Mouse (Mus musculus): ENCODE data around the gene Col23a1.
"Not testable (repeated sequence)": the region's sequence is repeated elsewhere in the genome, so short reads cannot be mapped to it uniquely, and the experiment has no call there.

Gene Col23a1

DNA sequence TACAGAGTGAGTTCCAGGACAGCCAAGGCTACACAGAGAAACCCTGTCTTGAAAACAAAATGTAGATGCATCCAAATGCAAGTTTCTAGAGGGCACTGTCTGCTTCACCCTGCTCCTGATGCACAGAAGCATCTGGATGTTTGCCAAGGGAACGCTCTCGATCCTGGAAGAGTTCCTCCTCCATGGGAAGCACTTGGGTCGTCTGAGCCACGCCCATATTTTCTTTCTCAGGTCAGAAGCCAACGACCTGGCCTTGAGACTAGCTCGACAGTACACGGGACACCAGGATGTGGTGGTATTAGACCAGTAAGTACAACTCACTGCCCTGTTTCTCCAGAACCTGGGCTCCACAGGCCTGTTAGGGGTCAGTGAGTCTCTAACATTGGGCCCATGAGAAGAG is 301.4 kb downstream of the Col23a1 start:
- DNase-seq (ENCODE audit: low spot score in 2 of 2), result no peak

DNA sequence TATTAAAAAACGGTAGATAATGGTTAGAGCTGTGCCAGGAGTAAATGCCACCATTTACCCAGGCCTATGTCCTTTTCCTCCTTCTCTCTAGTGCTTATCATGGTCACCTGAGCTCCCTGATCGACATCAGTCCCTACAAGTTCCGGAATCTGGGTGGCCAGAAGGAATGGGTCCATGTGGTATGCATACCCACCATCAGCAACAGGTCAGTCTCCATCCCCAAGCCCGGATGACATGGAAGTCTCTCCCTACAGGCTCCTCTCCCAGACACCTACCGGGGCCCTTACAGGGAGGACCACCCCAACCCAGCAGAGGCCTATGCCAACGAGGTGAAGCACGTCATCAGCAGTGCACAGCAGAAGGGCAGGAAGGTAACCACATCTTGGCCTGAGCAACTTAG is 302.2 kb downstream of the Col23a1 start:
- DNase-seq (ENCODE audit: low spot score in 2 of 2), result no peak

- no peak for DNase-seq (ENCODE audit: low spot score in 2 of 2)
Observed at GRCm38 (mm10) chr11:51593368-51593767, 303.6 kb downstream of the Col23a1 start.

DNA sequence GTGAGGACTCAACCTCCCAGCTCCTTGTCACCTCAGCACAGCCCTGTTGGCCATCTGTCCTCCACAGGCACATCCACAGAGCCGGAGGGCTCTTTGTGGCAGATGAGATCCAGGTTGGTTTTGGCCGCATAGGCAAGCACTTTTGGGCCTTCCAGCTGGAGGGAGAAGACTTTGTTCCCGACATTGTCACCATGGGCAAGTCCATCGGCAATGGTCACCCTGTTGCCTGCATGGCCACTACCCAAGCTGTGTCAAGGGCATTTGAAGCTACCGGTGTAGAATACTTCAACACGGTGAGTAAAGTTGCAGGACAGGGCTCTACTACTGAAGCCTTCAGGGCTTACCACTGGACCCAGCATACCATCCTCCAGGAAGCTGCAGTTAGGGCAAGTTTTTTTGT is 304.1 kb downstream of the Col23a1 start:
- DNase-seq (ENCODE audit: low spot score in 2 of 2), result no peak

DNA sequence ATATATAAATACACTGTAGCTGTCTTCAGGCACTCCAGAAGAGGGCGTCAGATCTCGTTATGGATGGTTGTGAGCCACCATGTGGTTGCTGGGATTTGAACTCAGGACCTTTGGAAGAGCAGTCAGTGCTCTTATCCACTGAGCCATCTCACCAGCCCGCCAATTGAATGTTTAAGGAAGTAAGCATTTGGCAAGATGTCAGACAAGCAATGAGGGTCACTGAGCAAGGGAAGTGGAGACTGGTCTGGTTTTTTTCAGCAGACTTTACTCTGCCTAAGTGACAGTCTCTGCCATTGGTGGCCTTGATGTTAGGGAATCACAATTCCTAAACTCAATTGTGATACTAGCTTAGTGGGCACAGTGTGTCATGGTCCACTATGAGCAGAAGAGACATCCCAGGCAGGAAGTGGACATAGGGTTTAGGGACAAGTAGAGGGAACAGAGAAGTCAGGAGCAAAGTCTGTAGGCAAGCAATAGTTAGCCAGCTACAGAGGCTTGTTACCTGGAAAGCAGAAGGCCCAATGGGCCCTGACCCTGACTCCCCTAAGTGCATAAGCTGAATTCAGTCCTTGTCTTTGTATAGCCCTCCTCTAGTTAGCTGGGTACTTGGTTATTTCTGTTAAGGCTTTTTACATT is 305.1 kb downstream of the Col23a1 start:
- no peak for DNase-seq (ENCODE audit: low spot score in 2 of 2)

DNA sequence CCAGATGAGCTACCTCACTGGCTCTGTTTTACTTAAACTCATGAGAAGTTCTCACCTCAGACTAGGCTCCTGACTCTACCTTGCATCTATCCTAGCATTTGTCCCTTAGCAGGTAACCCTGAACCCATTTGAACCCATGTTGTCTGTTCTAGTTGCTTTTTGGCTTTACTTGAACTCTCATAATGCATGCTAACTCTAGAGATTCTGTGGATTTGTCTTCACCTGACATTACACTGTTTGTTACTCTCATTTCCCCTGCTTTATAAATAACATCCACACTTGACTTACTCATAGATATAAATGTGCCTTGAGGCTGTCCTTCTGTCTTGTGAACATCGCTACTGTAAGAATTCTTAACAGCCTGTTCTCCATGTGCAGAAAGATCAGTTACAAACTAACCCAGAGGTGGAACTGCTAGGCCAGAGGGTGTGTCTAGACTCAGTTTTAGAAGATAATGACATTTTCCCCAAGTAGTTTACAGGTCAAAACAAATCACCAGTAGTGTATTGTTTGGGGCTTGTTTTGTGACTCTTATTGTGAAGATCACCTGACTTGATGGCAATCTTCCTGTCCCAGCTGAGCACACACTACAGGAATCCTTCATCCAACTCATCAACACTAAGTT is 305.9 kb downstream of the Col23a1 start:
- DNase-seq (ENCODE audit: low spot score in 2 of 2), result no peak

DNA sequence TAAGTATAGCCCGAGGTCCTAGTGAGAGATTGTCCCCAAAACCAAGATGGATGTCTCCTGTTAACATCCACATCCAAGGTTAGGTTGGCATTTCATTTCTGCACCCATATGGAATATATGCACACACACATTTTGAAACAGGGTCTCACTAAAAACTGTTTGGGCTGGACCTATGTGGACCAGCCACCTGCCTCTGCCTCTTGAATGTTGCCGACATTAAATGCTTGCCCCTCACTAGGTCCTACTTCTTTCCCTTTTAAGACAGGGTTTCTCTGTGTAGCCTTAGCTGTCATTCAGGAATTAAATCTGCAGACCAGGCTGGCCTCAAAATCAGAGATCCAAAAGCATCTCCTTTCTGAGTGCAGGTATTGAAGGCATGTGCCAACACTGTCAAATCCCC is 307.8 kb downstream of the Col23a1 start:
- DNase-seq (ENCODE audit: low spot score in 2 of 2), result no peak

DNA sequence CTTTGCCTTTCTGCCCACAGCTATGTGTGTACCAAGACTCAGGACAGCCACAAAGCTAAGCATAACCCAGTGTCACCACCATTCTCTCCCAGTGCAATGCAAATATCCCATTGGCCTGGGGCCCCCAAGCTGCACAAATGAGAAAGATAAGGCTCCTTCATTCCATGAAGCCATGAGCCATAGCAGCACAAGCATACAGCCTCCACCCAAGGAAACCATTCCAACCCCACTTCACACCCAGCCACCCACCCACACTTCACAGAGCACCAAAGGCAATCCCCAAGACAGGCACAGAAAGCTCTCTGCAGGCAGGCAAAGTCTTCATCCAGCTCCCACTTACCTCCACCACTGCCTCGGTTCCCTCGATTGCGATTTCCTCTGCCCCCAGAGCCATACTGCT is 312.5 kb downstream of the Col23a1 start:
- no peak for DNase-seq (ENCODE audit: low spot score in 2 of 2)

- peak; percentile 89 to 90 for DNase-seq (ENCODE audit: low spot score in 2 of 2)
Observed at GRCm38 (mm10) chr11:51605602-51606446, 316.1 kb downstream of the Col23a1 start.

DNA sequence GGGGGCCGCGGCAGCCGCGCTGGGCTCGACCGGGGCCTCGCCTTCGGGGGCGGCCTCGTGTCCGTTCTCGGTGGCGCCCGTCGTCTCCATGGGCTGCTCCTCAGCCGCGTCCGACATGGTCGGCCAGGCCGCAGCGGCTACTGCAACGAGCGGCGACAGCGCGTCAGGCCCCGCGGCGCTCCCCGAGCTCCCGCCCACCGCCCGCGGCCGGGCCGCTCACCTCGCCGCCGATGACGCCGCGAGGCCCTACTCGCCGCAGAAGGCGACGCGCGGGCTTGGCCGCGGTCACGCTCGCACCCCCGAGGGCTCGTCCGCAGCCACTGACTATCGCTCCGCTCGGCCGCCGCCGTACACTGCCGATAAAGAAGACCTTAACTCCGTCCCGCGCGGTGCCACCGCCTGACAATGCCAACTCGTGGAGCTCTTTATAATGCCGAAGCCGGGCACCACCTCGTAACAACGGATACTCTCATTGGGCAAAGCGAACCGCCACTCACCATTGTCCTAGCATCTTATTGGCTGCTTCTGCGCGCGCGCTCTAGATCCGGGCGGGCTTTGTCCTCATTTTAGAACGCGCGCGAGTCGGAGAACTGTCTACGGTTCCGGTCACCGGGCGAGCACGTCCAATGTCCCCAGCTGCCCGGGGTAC is 316.9 kb downstream of the Col23a1 start, which contains the start of gene Hnrnpab:
Gene Hnrnpab, minus strand, starts transcription at position 401 of the 649 bp plus-strand sequence.
- peak; percentile 98 to 99 for DNase-seq (ENCODE audit: low spot score in 2 of 2)

GRCm38 (mm10) chr11:51607096-51607738 is 317.5 kb downstream of the Col23a1 start:
- DNase-seq (ENCODE audit: low spot score in 2 of 2), result no peak

- no peak for DNase-seq (ENCODE audit: low spot score in 2 of 2)
Observed at GRCm38 (mm10) chr11:51609266-51609909, 319.7 kb downstream of the Col23a1 start.

DNA sequence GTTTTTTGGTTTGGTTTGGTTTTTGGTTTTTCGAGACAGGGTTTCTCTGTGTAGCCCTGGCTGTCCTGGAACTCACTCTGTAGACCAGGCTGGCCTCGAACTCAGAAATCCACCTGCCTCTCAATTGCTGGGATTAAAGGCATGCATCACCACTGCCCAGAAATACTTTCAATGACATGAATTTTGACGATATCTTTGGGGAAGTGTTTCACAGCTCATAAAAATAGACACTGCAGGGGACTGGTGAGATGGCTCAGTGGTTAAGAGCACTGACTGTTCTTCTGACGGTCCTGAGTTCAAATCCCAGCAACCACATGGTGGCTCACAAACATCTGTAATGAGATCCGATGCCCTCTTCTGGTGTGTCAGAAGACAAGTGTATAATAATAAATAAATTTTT is 320.2 kb downstream of the Col23a1 start:
- DNase-seq (ENCODE audit: low spot score in 2 of 2), result not testable (repeated sequence)

GRCm38 (mm10) chr11:51614256-51614655 is 324.5 kb downstream of the Col23a1 start:
- no peak for DNase-seq (ENCODE audit: low spot score in 2 of 2)

GRCm38 (mm10) chr11:51615129-51615528 is 325.4 kb downstream of the Col23a1 start:
- DNase-seq (ENCODE audit: low spot score in 2 of 2), result peak in 1 of 2 experiments; percentile 39

DNA sequence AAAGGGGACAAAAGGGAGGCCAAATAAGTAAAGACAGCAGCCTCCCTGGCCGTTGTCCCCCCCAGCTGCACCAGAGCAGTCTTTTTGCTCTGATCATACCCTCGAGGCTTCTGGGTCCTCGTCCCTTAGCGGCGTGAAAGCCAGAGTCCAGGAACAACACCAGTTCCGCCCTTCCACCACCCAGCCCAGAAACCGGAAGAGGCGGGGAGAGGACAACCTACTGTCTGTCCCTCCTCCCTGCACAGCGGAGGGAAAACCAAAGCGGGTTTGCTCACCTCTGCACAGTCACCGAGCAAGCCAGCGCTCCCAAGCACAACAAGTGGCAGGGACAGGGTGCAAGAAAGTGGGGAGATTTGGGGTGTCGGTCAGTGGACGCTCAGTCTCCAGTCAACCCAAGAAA is 325.9 kb downstream of the Col23a1 start:
- DNase-seq (ENCODE audit: low spot score in 2 of 2), result peak; percentile 77 to 78

- DNase-seq (ENCODE audit: low spot score in 2 of 2), result not testable (repeated sequence)
Observed at GRCm38 (mm10) chr11:51616113-51616512, 326.4 kb downstream of the Col23a1 start.

DNA sequence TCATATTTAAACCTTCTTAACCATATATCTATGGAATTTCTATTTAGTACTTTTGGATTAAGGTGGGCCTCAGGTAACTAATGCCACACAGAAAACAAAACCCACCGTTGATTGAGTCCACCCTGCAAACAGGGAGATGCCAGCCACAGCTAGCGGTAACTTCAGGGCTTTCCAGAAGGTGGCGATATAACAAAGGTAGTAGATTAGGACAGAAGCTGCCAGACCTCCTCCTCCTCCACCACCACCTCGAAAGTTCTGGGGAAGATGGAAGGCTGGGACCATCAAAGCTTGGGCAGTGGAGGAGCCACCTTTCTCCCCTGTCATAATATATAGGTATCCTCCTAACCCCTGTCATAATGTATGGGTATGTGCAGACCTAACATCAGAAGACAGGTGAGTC is 328.0 kb downstream of the Col23a1 start:
- peak; percentile 60 to 72 for DNase-seq (ENCODE audit: low spot score in 2 of 2)

DNA sequence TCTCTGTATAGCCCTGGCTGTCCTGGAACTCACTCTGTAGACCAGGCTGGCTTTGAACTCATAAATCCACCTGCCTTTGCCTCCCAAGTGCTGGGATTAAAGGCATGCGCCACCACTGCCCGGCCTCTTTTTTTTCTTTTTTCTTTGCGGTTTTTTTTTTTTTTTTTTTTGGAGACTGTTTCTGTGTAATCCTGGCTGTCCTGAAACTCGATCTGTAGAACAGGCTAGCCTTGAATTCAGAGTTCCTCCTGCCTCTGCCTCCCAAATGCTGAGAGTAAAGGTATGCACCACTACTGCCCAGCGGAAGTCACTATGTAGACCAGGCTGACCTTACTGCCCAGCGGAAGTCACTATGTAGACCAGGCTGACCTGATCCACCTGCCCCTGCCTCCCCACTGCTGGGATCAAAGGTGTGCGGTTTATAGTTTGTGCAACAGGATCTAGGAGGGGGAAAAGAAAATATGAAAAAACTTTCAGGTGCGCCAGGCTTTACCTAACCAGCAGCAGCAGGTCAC is 329.2 kb downstream of the Col23a1 start:
- no peak for DNase-seq (ENCODE audit: low spot score in 2 of 2)

DNA sequence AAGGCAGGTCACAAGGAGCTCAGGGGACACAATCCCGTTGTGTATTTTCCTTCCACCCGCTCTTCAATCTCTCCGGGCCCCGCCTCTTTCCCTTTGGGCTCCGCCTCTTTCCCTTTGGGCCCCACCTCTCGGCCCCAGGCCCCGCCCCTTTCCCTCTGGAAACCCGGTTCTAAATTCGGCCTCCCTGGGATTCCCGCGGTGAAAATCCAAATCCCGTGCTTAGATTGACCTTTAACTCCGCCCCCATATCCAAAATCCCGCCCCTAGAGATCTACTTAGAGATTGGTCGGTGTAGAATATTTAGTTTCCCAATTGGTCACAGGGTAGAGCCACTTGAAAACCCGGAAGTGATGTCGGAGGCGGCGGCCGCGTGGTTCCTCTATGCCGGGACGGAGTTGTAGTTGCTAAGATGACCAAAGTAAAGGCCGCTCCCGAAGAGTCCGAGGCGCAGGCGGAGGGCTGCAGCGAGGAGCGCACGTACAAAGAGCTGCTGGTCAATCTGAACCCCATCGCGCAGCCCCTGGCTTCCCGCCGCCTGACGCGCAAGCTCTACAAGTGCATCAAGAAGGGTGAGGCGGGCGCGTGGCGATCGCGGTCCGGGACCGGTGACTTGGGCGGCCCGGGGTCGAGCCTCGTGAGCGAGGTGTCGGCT is 329.8 kb downstream of the Col23a1 start, which contains the start of gene Nhp2:
Gene Nhp2, plus strand, starts transcription at position 327 of the 652 bp plus-strand sequence.
- DNase-seq (ENCODE audit: low spot score in 2 of 2), result peak; percentile 95 to 98

All from heart, adult 9 months (tissue).